Mouse (Mus musculus) Patski (cell line): ENCODE data around the gene Proser3. TPM values are rescaled to one million over a fixed set of nuclear protein-coding genes. Genes with fewer than 3 reads are reported as not detected.

Experiments
- ATAC-seq: fragments of 100-300 bp; one replicate; pipeline ENCODE4 v1.8.0; 2021
- CTCF ChIA-PET: fragments of 350-600 bp; sonication (Branson Sonifier 250); formaldehyde crosslinking; loops from one replicate; lab custom pipeline; 2022; ENCODE audit warnings: inconsistent platforms; lab: Charles Lee
- POLR2A ChIA-PET: fragments of 350-600 bp; sonication (Branson Sonifier 250); formaldehyde crosslinking; loops from one replicate; lab custom pipeline; 2022; ENCODE audit warnings: antibody characterized with exemption, inconsistent platforms; lab: Charles Lee
- DNase-seq: peaks from one replicate; pipeline ENCODE4 v3.0.0-alpha.2; 2011; ENCODE audit warnings: low read depth, low spot score
- H3K27me3 ChIP-seq: fragments of 371-371 bp; one replicate; pipeline ENCODE4 v1.5.1; 2021
- CTCF ChIP-seq: fragments of 100-300 bp; IDR thresholded peaks from one replicate; pipeline ENCODE4 v1.5.1; 2021
- in situ Hi-C: fragments of 300-500 bp; cut with MboI; formaldehyde crosslinking; loops from 3 replicates; pipeline ENCODE4 v1.11.1; 2018; ENCODE audit warnings: low pct_unique_long_range_greater_than_20kb, mixed read lengths
- polyA plus RNA-seq: library from polyadenylated mRNA; unstranded; gene quantifications from one replicate; pipeline ENCODE4 v1.2.3, GENCODE M21; 2021

Gene Proser3
- polyA plus RNA-seq, 1 experiment from 2014 or later = 19.5 TPM

DNA sequence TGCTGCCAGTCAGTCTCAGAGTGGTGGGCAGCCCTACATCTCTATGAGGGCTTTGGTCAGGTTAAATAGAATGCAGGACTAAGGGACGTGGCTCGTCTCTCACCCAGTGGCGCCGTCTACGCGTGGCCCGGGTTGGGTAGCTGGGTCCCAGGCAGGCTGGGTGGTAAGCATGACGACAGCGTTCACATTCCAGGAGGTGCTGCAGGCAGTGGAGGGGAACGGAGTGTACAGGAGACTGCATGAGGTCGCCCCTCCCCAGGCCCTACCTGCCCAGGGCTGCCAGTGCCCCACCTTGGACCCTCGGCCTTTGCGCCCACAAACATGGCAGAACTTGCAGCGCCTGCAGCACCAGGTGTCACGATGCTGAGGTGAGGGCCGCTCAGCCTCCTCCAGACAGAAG is 29.4 kb upstream of the Proser3 start:
- in situ Hi-C loops = no loop called here
- TF ChIP-seq CTCF = no peak
- no peaks in the 10 kb centered on the region for H3K27me3 ChIP-seq
- ATAC-seq (peak; percentile 54), DNase-seq (no peak)
- CTCF ChIA-PET = interaction anchor here (1.1 to 1.2 kb wide), 2 partner anchors 9 to 10 kb away, joined by 3 to 6 read pairs; no protein-coding TSS in a partner anchor
- POLR2A ChIA-PET = interaction anchor here (1.2 kb wide), 1 partner anchor 8 kb away, joined by 3 read pairs; no protein-coding TSS in a partner anchor

DNA sequence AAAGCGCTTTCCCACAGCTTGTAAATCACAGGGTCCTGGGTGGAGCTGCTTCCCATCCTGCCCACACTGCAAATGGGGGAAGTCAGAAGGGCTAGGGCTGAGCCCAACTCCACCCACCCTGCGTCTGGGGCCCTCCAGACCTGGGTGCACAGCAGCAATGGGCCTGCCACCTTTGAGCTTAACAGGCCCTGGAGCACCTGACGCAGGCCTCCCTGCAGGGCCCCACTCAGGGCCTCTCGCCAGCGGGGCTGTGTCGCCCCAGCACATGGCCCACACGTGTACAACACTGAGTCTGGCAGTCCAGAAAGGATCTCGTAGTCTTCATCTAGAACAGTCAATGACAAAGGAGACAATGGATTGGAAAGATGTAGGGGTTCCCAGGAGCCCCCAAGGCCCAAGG is 27.9 kb upstream of the Proser3 start:
- in situ Hi-C loops = no loop called here
- DNase-seq = no peak
- no peaks in the 10 kb centered on the region for H3K27me3 ChIP-seq
- POLR2A ChIA-PET = interaction anchor here (1.7 kb wide), 1 partner anchor 12 kb away, joined by 4 read pairs; no protein-coding TSS in a partner anchor
- CTCF ChIA-PET = no interaction called here
- ATAC-seq = no peak
- TF ChIP-seq CTCF = no peak

DNA sequence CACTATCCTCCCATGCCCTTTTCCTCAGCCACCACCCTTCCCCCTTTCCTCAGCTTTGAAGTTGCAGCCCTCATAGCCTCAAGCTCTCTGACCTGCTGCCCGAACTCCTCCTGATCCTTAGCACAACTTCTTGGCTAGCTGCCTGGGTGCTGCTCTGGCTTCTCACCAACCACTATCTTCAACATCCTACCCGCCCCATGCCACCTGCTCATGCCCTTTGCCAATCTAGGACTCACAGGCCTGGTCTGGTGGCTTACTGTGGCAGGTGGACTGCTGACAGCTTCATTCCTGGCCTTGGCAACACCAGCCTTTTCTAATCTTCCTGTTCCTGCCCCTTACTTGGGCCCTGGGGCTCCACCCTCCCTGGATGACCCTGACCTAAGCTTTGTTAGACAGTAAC is 20.9 kb upstream of the Proser3 start:
- in situ Hi-C loops = no loop called here
- no peaks in the 10 kb centered on the region for H3K27me3 ChIP-seq
- no peak for TF ChIP-seq CTCF
- DNase-seq (no peak), ATAC-seq (no peak)
- ChIA-PET POLR2A (interaction anchor here (1.1 to 2.2 kb wide), 2 partner anchors 9 to 12 kb away, joined by 3 to 12 read pairs; no protein-coding TSS in a partner anchor), CTCF (interaction anchor here (0.9 to 1.9 kb wide), 5 partner anchors 8 to 96 kb away, joined by 3 to 6 read pairs (median 5); no protein-coding TSS in a partner anchor)

DNA sequence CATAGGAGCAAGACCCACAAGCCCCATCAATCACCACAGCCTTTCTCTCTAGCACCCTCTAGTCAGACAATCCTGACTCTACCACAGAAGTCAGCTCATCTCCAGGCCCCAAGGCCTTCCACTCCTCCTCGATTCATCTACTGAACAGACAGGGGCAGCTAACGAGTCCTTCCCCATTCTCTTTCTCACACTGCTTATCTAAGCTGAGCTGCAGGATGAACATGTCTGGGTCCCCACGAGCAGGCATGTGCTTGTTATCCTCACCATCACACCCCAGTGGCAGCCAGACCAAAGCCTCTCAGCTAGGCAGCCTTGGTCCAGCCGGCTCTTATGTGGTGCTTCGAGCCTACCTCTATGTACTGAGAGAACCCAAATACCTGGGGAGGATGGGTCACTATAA is 20.3 kb upstream of the Proser3 start:
- in situ Hi-C loops = no loop called here
- POLR2A ChIA-PET = interaction anchor here (1.1 to 2.2 kb wide), 2 partner anchors 10 to 13 kb away, joined by 3 to 12 read pairs; no protein-coding TSS in a partner anchor

DNA sequence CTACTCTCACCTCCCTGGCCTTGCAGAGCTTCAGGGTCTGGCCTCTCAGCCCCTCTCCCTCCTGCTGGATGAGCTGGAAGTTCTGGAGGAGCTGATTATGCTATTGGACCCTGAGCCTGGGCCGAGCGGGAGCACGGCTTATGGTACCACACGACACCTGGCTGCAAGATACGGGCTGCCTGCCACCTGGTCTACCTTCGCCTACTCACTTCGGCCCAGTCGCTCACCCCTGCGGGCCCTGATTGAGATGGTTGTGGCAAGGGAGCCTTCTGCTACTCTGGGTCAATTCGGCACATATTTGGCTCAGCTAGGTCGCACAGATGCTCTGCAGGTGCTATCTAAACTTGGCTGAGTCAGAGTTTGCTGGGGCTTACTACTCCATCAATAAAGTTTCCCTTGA is 15.5 kb upstream of the Proser3 start:
- ATAC-seq = no peak
- CTCF ChIA-PET = no interaction called here
- in situ Hi-C loops = no loop called here

More for the DNA sequence above, 20.3 kb upstream of the Proser3 start:
- H3K27me3 ChIP-seq = no peaks in the 10 kb centered on the region
- ATAC-seq (no peak), DNase-seq (no peak)
- CTCF ChIA-PET = interaction anchor here (0.9 to 1.4 kb wide), 2 partner anchors 9 to 97 kb away, joined by 3 to 6 read pairs; no protein-coding TSS in a partner anchor
- TF ChIP-seq CTCF = no peak

DNA sequence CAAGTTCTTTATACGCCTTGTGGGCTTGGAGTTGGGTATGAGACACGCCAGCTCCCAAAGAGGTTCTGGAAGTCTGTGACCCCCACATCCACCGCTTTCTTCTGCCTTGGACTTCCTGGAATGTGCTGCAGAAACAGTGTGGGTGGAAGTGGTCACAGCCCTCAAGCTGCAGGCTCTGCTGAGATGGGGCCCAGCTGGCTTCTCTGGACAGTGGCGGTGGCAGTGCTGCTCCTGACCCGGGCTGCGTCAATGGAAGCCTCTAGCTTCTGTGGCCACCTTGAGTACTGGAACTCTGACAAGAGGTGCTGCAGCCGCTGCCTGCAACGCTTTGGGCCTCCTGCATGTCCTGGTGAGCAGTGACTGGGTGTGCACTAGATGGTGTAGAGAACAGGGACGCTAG is 13.9 kb upstream of the Proser3 start:
- in situ Hi-C loops = no loop called here
- CTCF ChIA-PET = no interaction called here
- ATAC-seq (no peak), DNase-seq (no peak)
- POLR2A ChIA-PET = interaction anchor here (1.0 kb wide), 1 partner anchor 9 kb away, joined by 3 read pairs; no protein-coding TSS in a partner anchor
- no peak for TF ChIP-seq CTCF
- H3K27me3 ChIP-seq = no peaks in the 10 kb centered on the region

More for the DNA sequence above, 15.5 kb upstream of the Proser3 start:
- DNase-seq = no peak
- no peaks in the 10 kb centered on the region for H3K27me3 ChIP-seq
- POLR2A ChIA-PET = interaction anchor here (1.3 to 1.7 kb wide), 2 partner anchors 9 to 13 kb away, joined by 3 to 4 read pairs; no protein-coding TSS in a partner anchor
- no peak for TF ChIP-seq CTCF

DNA sequence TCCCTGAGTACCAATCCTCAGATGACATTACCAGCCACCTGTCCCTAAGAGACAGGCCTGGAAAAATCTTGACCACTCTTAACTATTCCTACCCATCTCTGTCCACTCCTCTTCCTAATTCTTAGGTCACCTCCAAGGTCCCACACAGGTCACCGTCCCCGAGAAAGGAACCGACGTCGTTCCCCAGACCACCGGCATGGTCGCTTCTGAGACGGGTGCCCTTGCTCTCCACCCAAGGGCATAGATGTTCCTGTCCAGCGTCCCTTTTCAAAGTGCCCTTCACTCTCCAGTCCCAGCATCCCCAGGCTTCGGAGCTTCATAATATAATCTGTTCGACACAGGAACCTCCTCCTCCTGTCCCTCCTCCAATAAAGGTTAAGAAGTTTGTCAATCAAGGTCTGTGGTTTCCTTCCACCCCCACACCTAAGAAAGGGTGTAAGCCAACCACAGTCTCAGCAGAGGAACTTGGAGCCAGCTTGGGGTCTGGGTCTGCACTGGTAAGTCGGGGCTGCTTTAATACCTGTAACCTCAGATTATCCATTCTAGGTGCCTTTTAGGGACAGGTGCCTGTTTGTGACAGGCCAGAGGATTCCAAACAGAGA is 13.0 kb upstream of the Proser3 start, which contains the start of gene Igflr1:
Igflr1 (plus strand) TSS at position 458 of the 602 bp plus-strand sequence.
- no peak for DNase-seq
- TF ChIP-seq CTCF = no peak
- no peak for ATAC-seq
- in situ Hi-C loops = no loop called here
- ChIA-PET CTCF (interaction anchor here (1.1 kb wide), 1 partner anchor 9 kb away, joined by 5 read pairs; no protein-coding TSS in a partner anchor), POLR2A (no interaction called here)
- H3K27me3 ChIP-seq = no peaks in the 10 kb centered on the region

DNA sequence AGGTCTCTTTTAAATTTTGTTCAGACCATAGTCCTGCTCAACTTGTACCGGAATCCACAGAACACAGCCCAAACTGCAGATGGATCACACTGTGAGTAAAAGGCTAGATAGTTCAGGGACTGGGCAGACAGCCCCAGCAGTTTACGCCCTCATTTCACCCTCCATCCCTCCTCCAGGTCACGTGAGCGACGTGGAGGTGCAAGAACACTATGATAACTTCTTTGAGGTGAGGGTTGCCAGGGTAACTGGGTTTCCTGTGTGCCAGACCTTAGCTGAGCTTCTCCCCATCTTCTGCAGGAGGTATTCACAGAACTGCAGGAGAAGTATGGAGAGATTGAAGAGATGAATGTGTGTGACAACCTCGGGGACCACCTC is 11.8 kb upstream of the Proser3 start:
- in situ Hi-C loops = no loop called here
- TF ChIP-seq CTCF = no peak
- POLR2A ChIA-PET = no interaction called here
- no peaks in the 10 kb centered on the region for H3K27me3 ChIP-seq
- DNase-seq = no peak
- CTCF ChIA-PET = interaction anchor here (1.1 to 1.5 kb wide), 2 partner anchors 10 to 25 kb away, joined by 5 read pairs; no protein-coding TSS in a partner anchor
- no peak for ATAC-seq

DNA sequence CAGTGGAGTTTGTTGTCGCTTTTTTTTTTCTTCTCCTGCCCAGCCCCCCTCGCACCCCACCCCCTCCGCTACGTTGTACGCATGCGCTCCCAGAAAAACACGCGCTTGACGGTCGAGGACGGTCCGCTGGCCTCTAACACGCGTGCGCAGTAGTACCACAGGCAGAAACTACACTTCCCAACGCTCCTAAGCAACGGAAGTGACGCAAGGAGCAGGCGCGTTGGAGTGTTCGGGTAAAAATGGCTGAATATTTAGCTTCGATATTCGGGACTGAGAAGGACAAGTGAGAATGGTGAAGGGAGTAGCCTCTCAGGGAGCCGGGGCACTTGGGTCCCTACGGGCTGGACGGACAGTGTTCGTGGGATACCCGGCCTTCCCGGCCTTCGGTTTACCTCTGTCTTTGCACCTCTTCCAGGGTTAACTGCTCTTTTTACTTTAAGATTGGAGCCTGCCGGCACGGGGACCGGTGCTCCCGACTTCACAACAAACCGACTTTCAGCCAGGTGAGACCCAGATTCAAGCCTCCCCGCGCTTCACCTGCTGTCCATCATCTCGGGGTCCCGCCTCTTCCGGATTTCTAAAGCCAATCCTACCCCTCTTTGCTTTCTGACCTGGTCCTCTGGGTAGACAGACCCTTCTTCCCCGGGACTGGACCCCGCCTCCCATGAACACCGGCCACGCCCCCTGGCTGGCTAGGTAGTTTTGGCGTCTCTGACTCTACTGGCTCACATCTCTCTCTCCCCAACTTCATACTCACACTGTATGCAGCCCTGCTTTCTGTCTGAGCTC is 11.2 kb upstream of the Proser3 start, which contains the start of the genes U2af1l4, Gm49396 and Psenen:
U2af1l4 (plus strand) TSS at position 185 of the 789 bp plus-strand sequence.
Gm49396 (plus strand) TSS at position 228 of the 789 bp plus-strand sequence.
Psenen (minus strand) TSS at position 511 of the 789 bp plus-strand sequence.
- no peak for TF ChIP-seq CTCF
- POLR2A ChIA-PET = interaction anchor here (0.7 to 1.1 kb wide), 2 partner anchors 11 to 182 kb away, joined by 3 to 5 read pairs; no protein-coding TSS in a partner anchor
- in situ Hi-C loops = no loop called here
- CTCF ChIA-PET = interaction anchor here (1.5 kb wide), 1 partner anchor 26 kb away, joined by 5 read pairs; no protein-coding TSS in a partner anchor
- peak; percentile 75 for ATAC-seq
- peak; percentile 89 for DNase-seq
- no peaks in the 10 kb centered on the region for H3K27me3 ChIP-seq
